Mouse (Mus musculus) midbrain, postnatal 0 days (tissue): Measurements from ENCODE around the gene Vmn2r48. TPM values are rescaled to one million over a fixed set of nuclear protein-coding genes. Genes with fewer than 3 reads are reported as not detected.
"Not testable (repeated sequence)": the region's sequence is repeated elsewhere in the genome, so short reads cannot be mapped to it uniquely, and the experiment has no call there.

Experiments
- ATAC-seq: fragments of 200-750 bp; cut with Nextera tagmentation; 2 replicates; pipeline ENCODE4 v1.8.0; 2017; ENCODE audit warnings: moderate number of reproducible peaks, mild to moderate bottlenecking, moderate TSS enrichment, moderate library complexity; ENCODE audit not compliant: low FRiP score
- DNase-seq: peaks from one replicate; pipeline ENCODE4 v3.0.0-alpha.2; 2015; ENCODE audit warnings: low spot score
- H3K27ac ChIP-seq: fragments of 300-500 bp; sonication (generic); 2 replicates; pipeline ENCODE4 v1.5.1; 2014; ENCODE audit warnings: low read depth, mild to moderate bottlenecking, low read length, mixed read lengths
- H3K27me3 ChIP-seq: fragments of 300-500 bp; sonication (generic); 2 replicates; pipeline ENCODE4 v1.6.1; 2014; ENCODE audit warnings: low read length, control low read depth, mixed read lengths; ENCODE audit not compliant: insufficient read depth
- H3K36me3 ChIP-seq: fragments of 300-500 bp; sonication (generic); 2 replicates; pipeline ENCODE4 v1.6.1; 2014; ENCODE audit warnings: low read length, control low read depth, mixed read lengths; ENCODE audit not compliant: insufficient read depth
- H3K4me1 ChIP-seq: fragments of 300-500 bp; sonication (generic); 2 replicates; pipeline ENCODE4 v1.6.1; 2014; ENCODE audit warnings: mild to moderate bottlenecking, control low read depth, antibody characterized with exemption, low read length, mixed read lengths; ENCODE audit not compliant: insufficient read depth
- H3K4me2 ChIP-seq: fragments of 300-500 bp; sonication (generic); 2 replicates; pipeline ENCODE4 v1.6.1; 2014; ENCODE audit warnings: low read depth, mild to moderate bottlenecking, low read length, mixed read lengths; ENCODE audit not compliant: poor library complexity, severe bottlenecking
- H3K4me3 ChIP-seq: fragments of 300-500 bp; sonication (generic); 2 replicates; pipeline ENCODE4 v1.5.1; 2014; ENCODE audit warnings: low read depth, mild to moderate bottlenecking, low read length, moderate library complexity
- H3K9ac ChIP-seq: fragments of 300-500 bp; sonication (generic); replicated peaks from 2 replicates; pipeline ENCODE4 v1.6.1; 2014; ENCODE audit warnings: mild to moderate bottlenecking, low read length, moderate library complexity, mixed read lengths; ENCODE audit not compliant: poor library complexity, severe bottlenecking
- H3K9me3 ChIP-seq: fragments of 300-500 bp; sonication (generic); 2 replicates; pipeline ENCODE4 v1.6.1; 2016; ENCODE audit warnings: low read length, control low read depth
- WGBS: fragments of 180-500 bp; shearing (Covaris S2); extraction: QIAGEN DNeasy Blood & Tissue Kit; methylation state at CpG from one replicate; pipeline ENCODE4 v1.1.7; 2014; 5-methylcytosine and 5-hydroxymethylcytosine counted together
- polyA plus RNA-seq: library from polyadenylated mRNA; unstranded; fragments of >200 nt; fragmentation: Nextera tagmentation; extraction: Ambion mirVana; gene quantifications from 2 replicates; pipeline ENCODE4 v1.2.1, GENCODE M21; 2015
- total RNA-seq: library from RNA; depleted of rRNA; stranded (reverse); fragments of >200 nt; gene quantifications from 2 replicates; pipeline ENCODE4 v1.2.3, GENCODE M21; 2014; rRNA removed

The Vmn2r48 gene
- total RNA-seq (not detected in 2 replicates), polyA plus RNA-seq (not detected in 2 replicates)

- not testable (repeated sequence) for ATAC-seq, H3K27ac ChIP-seq, H3K4me2 ChIP-seq, H3K4me1 ChIP-seq, H3K36me3 ChIP-seq, H3K9me3 ChIP-seq, H3K27me3 ChIP-seq, H3K4me3 ChIP-seq, DNase-seq, H3K9ac ChIP-seq
- WGBS: 81% methylated on average over 2 of the region's 2 CpGs
Observed at GRCm38 (mm10) chr7:9953485-9953884, at the start of gene Vmn2r48. Gene Vmn2r48, minus strand, starts transcription at chr7:9953585.

DNA sequence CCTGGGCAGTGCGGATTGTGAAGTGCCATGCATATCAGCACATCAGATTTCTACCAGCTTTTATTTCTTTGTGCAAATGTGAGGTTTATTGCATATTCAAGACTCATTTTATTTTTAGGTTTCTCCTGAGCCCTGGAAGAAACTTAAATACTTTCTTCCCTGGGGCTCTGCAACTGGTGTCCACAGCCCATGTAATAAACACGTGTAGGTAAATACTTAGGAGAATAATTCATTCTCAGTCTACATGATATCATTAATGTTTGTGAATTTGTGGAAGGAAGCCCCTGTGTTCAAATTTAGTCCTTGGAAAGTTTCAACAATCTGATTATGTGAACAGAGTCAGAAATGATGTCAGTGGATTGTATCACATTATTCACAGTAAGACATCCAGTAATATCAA lies 38.8 kb upstream of the Vmn2r48 start, which contains the start of gene Vmn2r49:
Gene Vmn2r49 (minus strand): TSS at position 101 of the 400 bp plus-strand sequence.
- not testable (repeated sequence) for DNase-seq, H3K9me3 ChIP-seq, H3K36me3 ChIP-seq, H3K9ac ChIP-seq, H3K27me3 ChIP-seq, H3K27ac ChIP-seq, ATAC-seq, H3K4me1 ChIP-seq, H3K4me2 ChIP-seq, H3K4me3 ChIP-seq
- no CpG with 5 or more reads among the region's 2 CpGs for WGBS

Other genes with a start within 250 kb of the Vmn2r48 start
- gene Vmn2r46, start 183.0 kb downstream of the Vmn2r48 start, total RNA-seq: not detected in 2 replicates
- gene Vmn2r46, start 183.0 kb downstream of the Vmn2r48 start, polyA plus RNA-seq: not detected in 2 replicates
- not detected in 2 replicates for gene Vmn2r47, start 112.3 kb downstream of the Vmn2r48 start, total RNA-seq
- gene Vmn2r47, start 112.3 kb downstream of the Vmn2r48 start, polyA plus RNA-seq: not detected in 2 replicates
- gene Vmn2r49, start 38.7 kb upstream of the Vmn2r48 start, total RNA-seq: not detected in 2 replicates
- not detected in 2 replicates for gene Vmn2r49, start 38.7 kb upstream of the Vmn2r48 start, polyA plus RNA-seq
- not detected in 2 replicates for gene Vmn2r50, start 99.7 kb upstream of the Vmn2r48 start, total RNA-seq
- gene Vmn2r50, start 99.7 kb upstream of the Vmn2r48 start, polyA plus RNA-seq: not detected in 2 replicates
- gene Vmn2r51, start 152.2 kb upstream of the Vmn2r48 start, total RNA-seq: not detected in 2 replicates
- not detected in 2 replicates for gene Vmn2r51, start 152.2 kb upstream of the Vmn2r48 start, polyA plus RNA-seq
- gene Vmn2r52, start 223.0 kb upstream of the Vmn2r48 start, total RNA-seq: not detected in 2 replicates
- gene Vmn2r52, start 223.0 kb upstream of the Vmn2r48 start, polyA plus RNA-seq: not detected in 2 replicates